Mouse (Mus musculus): ENCODE results near the gene Mfap5. TPM values are rescaled to one million over a fixed set of nuclear protein-coding genes. Genes with fewer than 3 reads are reported as not detected.
"Not testable (repeated sequence)": the region's sequence is repeated elsewhere in the genome, so short reads cannot be mapped to it uniquely, and the experiment has no call there.

The Mfap5 gene
- polyA plus RNA-seq, 1 experiment from 2014 or later = 8.8 TPM

- Histone ChIP-seq H3K27me3 (replicated peaks; ENCODE audit: control insufficient read depth, insufficient read depth, low read length) (no peaks in the 10 kb centered on the region), H3K9ac (ENCODE audit: low read depth, low read length) (no peak overlapping the region), H3K9me3 (ENCODE audit: control insufficient read depth, low read length) (no peaks in the 10 kb centered on the region), H3K27ac (ENCODE audit: low read length) (no peak overlapping the region), H3K4me3 (ENCODE audit: low read length) (no peak overlapping the region), H3K36me3 (ENCODE audit: control insufficient read depth, insufficient read depth, low read length) (no peaks in the 10 kb centered on the region), H3K4me1 (ENCODE audit: control insufficient read depth, insufficient read depth, low read length) (no peaks in the 10 kb centered on the region), H3K4me2 (ENCODE audit: low read depth, low read length) (no peak overlapping the region)
- ATAC-seq = no peak
- WGBS = 19% methylated on average over 12 of the region's 12 CpGs
Measured at GRCm38 (mm10) chr6:122527596-122527995, 22.0 kb downstream of the Mfap5 start.

- WGBS = 72% methylated on average over 11 of the region's 11 CpGs
- no peaks in the 10 kb centered on the region for H3K4me1 ChIP-seq (ENCODE audit: control insufficient read depth, insufficient read depth, low read length)
Measured at GRCm38 (mm10) chr6:122528136-122528535, 22.5 kb downstream of the Mfap5 start.

GRCm38 (mm10) chr6:122531466-122532174 is 26.0 kb downstream of the Mfap5 start:
- H3K4me2 ChIP-seq (ENCODE audit: low read depth, low read length) = no peak overlapping the region
- H3K9ac ChIP-seq (ENCODE audit: low read depth, low read length) = no peak overlapping the region
- 66% methylated on average over 8 of the region's 8 CpGs for WGBS
- ATAC-seq = no peak
- H3K4me1 ChIP-seq (ENCODE audit: control insufficient read depth, insufficient read depth, low read length) = no peaks in the 10 kb centered on the region
- H3K27me3 ChIP-seq (replicated peaks; ENCODE audit: control insufficient read depth, insufficient read depth, low read length) = no peaks in the 10 kb centered on the region
- no peaks in the 10 kb centered on the region for H3K36me3 ChIP-seq (ENCODE audit: control insufficient read depth, insufficient read depth, low read length)
- no peak overlapping the region for H3K27ac ChIP-seq (ENCODE audit: low read length)
- no peak overlapping the region for H3K4me3 ChIP-seq (ENCODE audit: low read length)
- no peaks in the 10 kb centered on the region for H3K9me3 ChIP-seq (ENCODE audit: control insufficient read depth, low read length)

More at GRCm38 (mm10) chr6:122528136-122528535, 22.5 kb downstream of the Mfap5 start:
- H3K27me3 ChIP-seq (replicated peaks; ENCODE audit: control insufficient read depth, insufficient read depth, low read length) = no peaks in the 10 kb centered on the region
- H3K4me2 ChIP-seq (ENCODE audit: low read depth, low read length) = no peak overlapping the region
- ATAC-seq = no peak
- no peak overlapping the region for H3K27ac ChIP-seq (ENCODE audit: low read length)
- no peak overlapping the region for H3K9ac ChIP-seq (ENCODE audit: low read depth, low read length)
- no peaks in the 10 kb centered on the region for H3K9me3 ChIP-seq (ENCODE audit: control insufficient read depth, low read length)
- H3K4me3 ChIP-seq (ENCODE audit: low read length) = no peak overlapping the region
- no peaks in the 10 kb centered on the region for H3K36me3 ChIP-seq (ENCODE audit: control insufficient read depth, insufficient read depth, low read length)

GRCm38 (mm10) chr6:122532883-122533302 is 27.2 kb downstream of the Mfap5 start:
- no peaks in the 10 kb centered on the region for H3K36me3 ChIP-seq (ENCODE audit: control insufficient read depth, insufficient read depth, low read length)
- WGBS = 17% methylated on average over 4 of the region's 4 CpGs
- no peaks in the 10 kb centered on the region for H3K4me1 ChIP-seq (ENCODE audit: control insufficient read depth, insufficient read depth, low read length)
- no peak overlapping the region for H3K4me3 ChIP-seq (ENCODE audit: low read length)
- ATAC-seq = no peak
- no peak overlapping the region for H3K27ac ChIP-seq (ENCODE audit: low read length)
- H3K9ac ChIP-seq (ENCODE audit: low read depth, low read length) = no peak overlapping the region
- no peaks in the 10 kb centered on the region for H3K9me3 ChIP-seq (ENCODE audit: control insufficient read depth, low read length)
- H3K4me2 ChIP-seq (ENCODE audit: low read depth, low read length) = peak overlapping the region; percentile 8; the same call in 1 of the 2 replicates
- H3K27me3 ChIP-seq (replicated peaks; ENCODE audit: control insufficient read depth, insufficient read depth, low read length) = no peaks in the 10 kb centered on the region

- H3K9ac ChIP-seq (ENCODE audit: low read depth, low read length) = no peak overlapping the region
- H3K27ac ChIP-seq (ENCODE audit: low read length) = no peak overlapping the region
- ATAC-seq = no peak
- no peaks in the 10 kb centered on the region for H3K36me3 ChIP-seq (ENCODE audit: control insufficient read depth, insufficient read depth, low read length)
- H3K9me3 ChIP-seq (ENCODE audit: control insufficient read depth, low read length) = no peaks in the 10 kb centered on the region
- no peak overlapping the region for H3K4me3 ChIP-seq (ENCODE audit: low read length)
- H3K4me1 ChIP-seq (ENCODE audit: control insufficient read depth, insufficient read depth, low read length) = no peaks in the 10 kb centered on the region
- WGBS = 63% methylated on average over 3 of the region's 3 CpGs
- no peaks in the 10 kb centered on the region for H3K27me3 ChIP-seq (replicated peaks; ENCODE audit: control insufficient read depth, insufficient read depth, low read length)
- H3K4me2 ChIP-seq (ENCODE audit: low read depth, low read length) = no peak overlapping the region
Measured at GRCm38 (mm10) chr6:122534032-122534431, 28.4 kb downstream of the Mfap5 start.

GRCm38 (mm10) chr6:122539564-122539963 is 33.9 kb downstream of the Mfap5 start:
- Histone ChIP-seq H3K9ac (ENCODE audit: low read depth, low read length) (no peak overlapping the region), H3K9me3 (ENCODE audit: control insufficient read depth, low read length) (no peaks in the 10 kb centered on the region), H3K27me3 (replicated peaks; ENCODE audit: control insufficient read depth, insufficient read depth, low read length) (no peaks in the 10 kb centered on the region), H3K27ac (ENCODE audit: low read length) (no peak overlapping the region), H3K4me3 (ENCODE audit: low read length) (no peak overlapping the region), H3K36me3 (ENCODE audit: control insufficient read depth, insufficient read depth, low read length) (no peaks in the 10 kb centered on the region), H3K4me2 (ENCODE audit: low read depth, low read length) (no peak overlapping the region), H3K4me1 (ENCODE audit: control insufficient read depth, insufficient read depth, low read length) (no peaks in the 10 kb centered on the region)
- WGBS = 87% methylated on average over 9 of the region's 9 CpGs
- ATAC-seq = no peak

- 77% methylated on average over 5 of the region's 5 CpGs for WGBS
- not testable (repeated sequence) for H3K27ac ChIP-seq (ENCODE audit: low read length); H3K4me1 ChIP-seq (ENCODE audit: control insufficient read depth, insufficient read depth, low read length); ATAC-seq; H3K4me2 ChIP-seq (ENCODE audit: low read depth, low read length); H3K4me3 ChIP-seq (ENCODE audit: low read length); H3K36me3 ChIP-seq (ENCODE audit: control insufficient read depth, insufficient read depth, low read length); H3K27me3 ChIP-seq (replicated peaks; ENCODE audit: control insufficient read depth, insufficient read depth, low read length); H3K9me3 ChIP-seq (ENCODE audit: control insufficient read depth, low read length); H3K9ac ChIP-seq (ENCODE audit: low read depth, low read length)
Measured at GRCm38 (mm10) chr6:122542459-122542858, 36.8 kb downstream of the Mfap5 start.

- Histone ChIP-seq H3K27ac (ENCODE audit: low read length) (no peak overlapping the region), H3K9ac (ENCODE audit: low read depth, low read length) (no peak overlapping the region), H3K27me3 (replicated peaks; ENCODE audit: control insufficient read depth, insufficient read depth, low read length) (no peaks in the 10 kb centered on the region), H3K4me3 (ENCODE audit: low read length) (no peak overlapping the region), H3K36me3 (ENCODE audit: control insufficient read depth, insufficient read depth, low read length) (no peaks in the 10 kb centered on the region), H3K4me1 (ENCODE audit: control insufficient read depth, insufficient read depth, low read length) (no peaks in the 10 kb centered on the region), H3K9me3 (ENCODE audit: control insufficient read depth, low read length) (no peaks in the 10 kb centered on the region), H3K4me2 (ENCODE audit: low read depth, low read length) (no peak overlapping the region)
- WGBS = 75% methylated on average over 5 of the region's 5 CpGs
- no peak for ATAC-seq
Measured at GRCm38 (mm10) chr6:122543574-122543973, 37.9 kb downstream of the Mfap5 start.

- no peak for ATAC-seq
- H3K4me2 ChIP-seq (ENCODE audit: low read depth, low read length) = no peak overlapping the region
- no peaks in the 10 kb centered on the region for H3K27me3 ChIP-seq (replicated peaks; ENCODE audit: control insufficient read depth, insufficient read depth, low read length)
- no peak overlapping the region for H3K27ac ChIP-seq (ENCODE audit: low read length)
- no peaks in the 10 kb centered on the region for H3K36me3 ChIP-seq (ENCODE audit: control insufficient read depth, insufficient read depth, low read length)
- no peaks in the 10 kb centered on the region for H3K9me3 ChIP-seq (ENCODE audit: control insufficient read depth, low read length)
- WGBS = 90% methylated on average over 1 of the region's 1 CpGs
- H3K9ac ChIP-seq (ENCODE audit: low read depth, low read length) = no peak overlapping the region
- H3K4me1 ChIP-seq (ENCODE audit: control insufficient read depth, insufficient read depth, low read length) = no peaks in the 10 kb centered on the region
- no peak overlapping the region for H3K4me3 ChIP-seq (ENCODE audit: low read length)
Measured at GRCm38 (mm10) chr6:122544672-122545071, 39.0 kb downstream of the Mfap5 start.
